Comparison of ENCODE assay signal across 24 mouse cellular contexts in the genomic region with DNA sequence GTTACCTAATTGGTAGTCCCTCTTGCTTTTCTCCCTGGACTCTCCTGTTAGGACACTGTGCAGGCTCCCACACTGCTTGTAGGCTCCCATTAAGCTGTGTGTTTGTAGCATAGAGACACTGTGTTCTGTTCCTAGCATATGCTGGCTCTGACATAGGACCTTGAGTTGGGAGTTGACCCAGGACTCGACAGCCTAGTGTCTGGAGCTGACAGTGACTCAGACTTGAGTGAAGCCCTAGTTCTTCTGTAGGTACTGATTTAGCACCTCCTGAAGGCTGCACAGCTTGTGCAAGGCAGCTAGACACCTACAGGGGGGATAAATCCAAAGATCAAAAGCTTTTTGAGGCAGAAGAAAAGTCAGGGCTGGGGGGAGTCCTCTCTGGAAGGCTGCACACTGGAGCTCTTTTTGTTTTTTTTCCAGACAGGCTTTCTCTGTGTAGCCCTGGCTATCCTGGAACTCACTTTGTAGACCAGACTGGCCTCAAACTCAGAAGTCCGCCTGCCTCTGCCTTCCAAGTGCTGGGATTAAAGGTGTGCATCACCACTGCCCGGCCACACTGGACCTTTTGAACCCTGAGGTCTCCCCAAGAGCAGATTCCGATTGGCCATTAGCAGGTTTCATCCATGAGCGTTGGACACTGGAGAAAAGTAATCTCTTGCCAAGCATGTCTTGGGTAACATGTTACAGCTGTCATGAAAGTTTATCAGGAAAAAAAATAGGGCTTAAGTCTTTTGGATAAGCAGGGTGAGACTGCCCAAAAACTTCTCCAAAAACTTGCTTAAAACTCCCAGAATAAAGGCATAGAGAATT. TPM values are rescaled to one million over a fixed set of nuclear protein-coding genes. Genes with fewer than 3 reads are reported as not detected.
A peak's percentile ranks its signal among the peaks of the same experiment; 100 is the strongest.
DNase-seq lines count a peak whose midpoint lies in the region; ATAC-seq and TF ChIP-seq lines count a peak whose summit lies in the region.
"Had no signal": no experiment of that assay in that cellular context is flagged by ENCODE, and none has a peak within 500 bp of the region (broad histone marks: within the 10 kb centered on the region; RNA-seq: fewer than 3 reads in every experiment).

No protein-coding gene starts in this region.

- H3K9me3 ChIP-seq in heart, embryonic 12.5 days (replicated peaks) = no peaks in the 10 kb centered on the region
- H3K9me3 ChIP-seq in liver, postnatal 0 days (ENCODE audit: low read length) = no peaks in the 10 kb centered on the region
- H3K9me3 ChIP-seq: embryonic facial prominence, embryonic 15.5 days; forebrain, embryonic 10.5 days; heart, embryonic 10.5 days; hindbrain, embryonic 13.5 days; lung, embryonic 15.5 days had no signal

- no peak overlapping the region for H3K4me2 ChIP-seq in heart, embryonic 12.5 days
- H3K4me2 ChIP-seq in liver, postnatal 0 days (ENCODE audit: low read depth, low read length) = no peak overlapping the region
- H3K4me2 ChIP-seq: embryonic facial prominence, embryonic 15.5 days; hindbrain, embryonic 13.5 days; lung, embryonic 15.5 days had no signal

- H3K79me2 ChIP-seq in liver, adult 2 months (ENCODE audit: control insufficient read depth, insufficient read depth, low read length) = no peaks in the 10 kb centered on the region; the same call in 1 of the 2 replicates

- no peaks in the 10 kb centered on the region for H3K36me3 ChIP-seq in heart, embryonic 12.5 days
- H3K36me3 ChIP-seq in liver, adult 2 months (ENCODE audit: control insufficient read depth, insufficient read depth, low read length) = no peaks in the 10 kb centered on the region
- H3K36me3 ChIP-seq in liver, postnatal 0 days (replicated peaks; ENCODE audit: insufficient read depth, low read length) = no peaks in the 10 kb centered on the region
- H3K36me3 ChIP-seq: embryonic facial prominence, embryonic 15.5 days; forebrain, embryonic 10.5 days; heart, embryonic 10.5 days; hindbrain, embryonic 13.5 days; lung, embryonic 15.5 days had no signal

- no peak for TF ChIP-seq CTCF in liver, adult 2 months (IDR thresholded peaks at IDR 0.05; ENCODE audit: low read depth, low read length)
- TF ChIP-seq CTCF in liver, postnatal 0 days (IDR thresholded peaks at IDR 0.05; ENCODE audit: low read depth) = no peak

- peak; percentile 55 to 60 for DNase-seq in adrenal gland, adult (ENCODE audit: inconsistent age in 2 of 2, low spot score in 1 of 2)
- no peak for DNase-seq in adrenal gland, adult 8-10 months
- peak; percentile 54 for DNase-seq in heart, adult 8-10 months (ENCODE audit: low spot score)
- peak; percentile 31 for DNase-seq in liver, adult 2 months (ENCODE audit: extremely low read depth, low read depth, low spot score)
- DNase-seq in liver, postnatal 0 days = no peak
- no peak for DNase-seq in lung, adult 18-20 months
- DNase-seq in cerebellum, adult 9-10 months = no peak
- DNase-seq: cerebellum, adult 18-20 months; cerebellum, postnatal 36 days; heart, postnatal 14 days; kidney, adult 8-10 months; kidney, postnatal 25 days; lung, postnatal 4 days; right cerebral cortex, postnatal 25 days had no signal

- 0 out of 2 replicates have a peak, but pooled peaks cover 4% of the 10 kb centered on the region for H3K4me1 ChIP-seq in heart, embryonic 12.5 days (replicated peaks)
- peaks cover 10% of the 10 kb centered on the region; the same call in 1 of the 2 replicates for H3K4me1 ChIP-seq in liver, adult 2 months (ENCODE audit: control insufficient read depth, insufficient read depth, low read length)
- H3K4me1 ChIP-seq in liver, postnatal 0 days (ENCODE audit: insufficient read depth) = peaks cover 78% of the 10 kb centered on the region
- H3K4me1 ChIP-seq: forebrain, embryonic 10.5 days; hindbrain, embryonic 13.5 days had no signal

- no peak overlapping the region for H3K27ac ChIP-seq in heart, embryonic 12.5 days (ENCODE audit: poor library complexity, severe bottlenecking)
- no peak overlapping the region for H3K27ac ChIP-seq in liver, adult 2 months (replicated peaks; ENCODE audit: insufficient read depth, low read depth, low read length)
- H3K27ac ChIP-seq in liver, postnatal 0 days (ENCODE audit: low read depth) = peak overlapping the region; percentile 88
- H3K27ac ChIP-seq: embryonic facial prominence, embryonic 15.5 days; forebrain, embryonic 10.5 days; heart, embryonic 10.5 days; hindbrain, embryonic 13.5 days; left cerebral cortex, adult 2 months; lung, embryonic 15.5 days had no signal

- no peak overlapping the region for H3K4me3 ChIP-seq in heart, embryonic 12.5 days
- H3K4me3 ChIP-seq in liver, adult 2 months (ENCODE audit: insufficient read depth, low read depth, low read length) = no peak overlapping the region
- H3K4me3 ChIP-seq in liver, postnatal 0 days (ENCODE audit: low read depth, low read length) = no peak overlapping the region
- H3K4me3 ChIP-seq: embryonic facial prominence, embryonic 15.5 days; forebrain, embryonic 10.5 days; heart, embryonic 10.5 days; hindbrain, embryonic 13.5 days; left cerebral cortex, adult 2 months; lung, embryonic 15.5 days had no signal

- peak; percentile 22; the same call in 1 of the 2 replicates for TF ChIP-seq EP300 in liver, postnatal 0 days (IDR thresholded peaks at IDR 0.05; ENCODE audit: low read depth)

- no peak for TF ChIP-seq POLR2A in liver, adult 2 months (IDR thresholded peaks at IDR 0.05; ENCODE audit: extremely low read depth, insufficient read depth, low read length)

- H3K9ac ChIP-seq in heart, embryonic 12.5 days = no peak overlapping the region
- H3K9ac ChIP-seq in liver, adult 2 months (ENCODE audit: low read depth, low read length) = no peak overlapping the region
- no peak overlapping the region for H3K9ac ChIP-seq in liver, postnatal 0 days (replicated peaks)
- H3K9ac ChIP-seq: embryonic facial prominence, embryonic 15.5 days; hindbrain, embryonic 13.5 days; lung, embryonic 15.5 days had no signal

- 69% methylated on average over 5 of the region's 5 CpGs for WGBS in heart, embryonic 12.5 days
- 51% methylated on average over 5 of the region's 5 CpGs for WGBS in liver, adult 2 months
- WGBS in liver, postnatal 0 days (ENCODE audit: insufficient replicate concordance) = 76% methylated on average over 5 of the region's 5 CpGs

- ATAC-seq in heart, embryonic 12.5 days (ENCODE audit: insufficient number of reproducible peaks, low FRiP score) = no peak
- ATAC-seq in liver, postnatal 0 days = no peak
- ATAC-seq: inflammation-experienced regulatory T-cells, adult 6 months; midbrain, embryonic 16.5 days; Patski had no signal

- H3K27me3 ChIP-seq in heart, embryonic 12.5 days (replicated peaks) = no peaks in the 10 kb centered on the region
- H3K27me3 ChIP-seq in liver, adult 2 months (ENCODE audit: control insufficient read depth, insufficient read depth, low read length) = no peaks in the 10 kb centered on the region
- H3K27me3 ChIP-seq in liver, postnatal 0 days (ENCODE audit: insufficient read depth, low read length) = no peaks in the 10 kb centered on the region
- H3K27me3 ChIP-seq: embryonic facial prominence, embryonic 15.5 days; hindbrain, embryonic 13.5 days; lung, embryonic 15.5 days; Patski had no signal

RNA-seq across cellular contexts. Expression of a gene that starts 48.1 kb away (rescaled TPM):
- total RNA-seq in adrenal gland, adult 8-10 months (2022) = 10 to 100 TPM; 44.1 to 57.5 (median 51.0) TPM
- total RNA-seq in heart, adult 8-10 months (2022) = 10 to 100 TPM; 39.9 to 43.8 (median 42.7) TPM
- polyA plus RNA-seq in heart, embryonic 12.5 days (2016; fragmentation: Nextera tagmentation; extraction: Ambion mirVana) = 11.4 and 13.4 TPM in 2 replicates
- 6.5 and 9.0 TPM in 2 replicates for total RNA-seq in liver, adult 2 months (2014; rRNA removed)
- 3.9 and 4.1 TPM in 2 replicates for polyA plus RNA-seq in liver, adult 2 months (2012; rRNA removed)
- 4.7 and 5.0 TPM in 2 replicates for polyA plus RNA-seq in liver, postnatal 0 days (2015; fragmentation: Nextera tagmentation; extraction: Ambion mirVana)

Comparison
In these comparisons a context has a peak if more than half of its experiments do, and no peak if none do; other contexts are left out.
1. DNase-seq: peak in adrenal gland, adult (2 of 2), heart, adult 8-10 months (single experiment) and liver, adult 2 months (single experiment); none in adrenal gland, adult 8-10 months (single experiment), liver, postnatal 0 days (single experiment), lung, adult 18-20 months (0 of 2) and cerebellum, adult 9-10 months (single experiment).